Mouse (Mus musculus) adrenal gland, postnatal 36 days (tissue): Measurements from ENCODE around the gene Lgi1. TPM values are rescaled to one million over a fixed set of nuclear protein-coding genes. Genes with fewer than 3 reads are reported as not detected.

Source experiments
- DNase-seq, 2 experiments: peaks; one replicate each; pipeline ENCODE4 v3.0.0; 2021; ENCODE audit warnings: mixed read lengths in 1 of 2
- total RNA-seq, 2 experiments: library from RNA; stranded (reverse); gene quantifications; 2 replicates each; pipeline ENCODE4 v1.2.3; 2021

The Lgi1 gene
- total RNA-seq, 2 experiments from 2014 or later = 0.56 to 0.99 TPM

- no peak for DNase-seq
These were observed 62.7 kb downstream of the Lgi1 start for GRCm38 (mm10) chr19:38327002-38327401.

GRCm38 (mm10) chr19:38328010-38328409 lies 63.7 kb downstream of the Lgi1 start:
- no peak for DNase-seq

GRCm38 (mm10) chr19:38329257-38329656 lies 64.9 kb downstream of the Lgi1 start:
- DNase-seq = no peak

- DNase-seq = no peak
These were observed 66.7 kb downstream of the Lgi1 start for GRCm38 (mm10) chr19:38331072-38331471.

- DNase-seq = no peak
These were observed 67.9 kb downstream of the Lgi1 start for GRCm38 (mm10) chr19:38332245-38332644.

- DNase-seq = no peak
These were observed 68.5 kb downstream of the Lgi1 start for GRCm38 (mm10) chr19:38332820-38333219.

GRCm38 (mm10) chr19:38336553-38336952 lies 72.2 kb downstream of the Lgi1 start:
- no peak for DNase-seq

GRCm38 (mm10) chr19:38337332-38337731 lies 73.0 kb downstream of the Lgi1 start:
- no peak for DNase-seq

GRCm38 (mm10) chr19:38339734-38340133 lies 75.4 kb downstream of the Lgi1 start:
- DNase-seq = no peak

GRCm38 (mm10) chr19:38343246-38343645 lies 78.9 kb downstream of the Lgi1 start:
- DNase-seq = no peak

- DNase-seq = no peak
These were observed 84.1 kb downstream of the Lgi1 start for GRCm38 (mm10) chr19:38348271-38349012.

- DNase-seq = no peak
These were observed 84.6 kb downstream of the Lgi1 start for GRCm38 (mm10) chr19:38349013-38349341.

GRCm38 (mm10) chr19:38351202-38351601 lies 86.9 kb downstream of the Lgi1 start:
- DNase-seq = no peak

- no peak for DNase-seq
These were observed 87.4 kb downstream of the Lgi1 start for GRCm38 (mm10) chr19:38351728-38352127.

GRCm38 (mm10) chr19:38352495-38353130 lies 88.3 kb downstream of the Lgi1 start:
- peak in 1 of 2 experiments; percentile 22 for DNase-seq

GRCm38 (mm10) chr19:38354279-38354678 lies 89.9 kb downstream of the Lgi1 start:
- DNase-seq = no peak

- DNase-seq = peak; percentile 21 to 34
These were observed 90.6 kb downstream of the Lgi1 start for GRCm38 (mm10) chr19:38354819-38355360.

GRCm38 (mm10) chr19:38356211-38356828 lies 92.0 kb downstream of the Lgi1 start:
- DNase-seq = no peak

- peak; percentile 26 to 27 for DNase-seq
These were observed 93.8 kb downstream of the Lgi1 start for GRCm38 (mm10) chr19:38357956-38358623.

- DNase-seq = no peak
These were observed 95.0 kb downstream of the Lgi1 start for GRCm38 (mm10) chr19:38359287-38359686.
